Comparison of ENCODE assay signal across 15 mouse cellular contexts in the genomic region with DNA sequence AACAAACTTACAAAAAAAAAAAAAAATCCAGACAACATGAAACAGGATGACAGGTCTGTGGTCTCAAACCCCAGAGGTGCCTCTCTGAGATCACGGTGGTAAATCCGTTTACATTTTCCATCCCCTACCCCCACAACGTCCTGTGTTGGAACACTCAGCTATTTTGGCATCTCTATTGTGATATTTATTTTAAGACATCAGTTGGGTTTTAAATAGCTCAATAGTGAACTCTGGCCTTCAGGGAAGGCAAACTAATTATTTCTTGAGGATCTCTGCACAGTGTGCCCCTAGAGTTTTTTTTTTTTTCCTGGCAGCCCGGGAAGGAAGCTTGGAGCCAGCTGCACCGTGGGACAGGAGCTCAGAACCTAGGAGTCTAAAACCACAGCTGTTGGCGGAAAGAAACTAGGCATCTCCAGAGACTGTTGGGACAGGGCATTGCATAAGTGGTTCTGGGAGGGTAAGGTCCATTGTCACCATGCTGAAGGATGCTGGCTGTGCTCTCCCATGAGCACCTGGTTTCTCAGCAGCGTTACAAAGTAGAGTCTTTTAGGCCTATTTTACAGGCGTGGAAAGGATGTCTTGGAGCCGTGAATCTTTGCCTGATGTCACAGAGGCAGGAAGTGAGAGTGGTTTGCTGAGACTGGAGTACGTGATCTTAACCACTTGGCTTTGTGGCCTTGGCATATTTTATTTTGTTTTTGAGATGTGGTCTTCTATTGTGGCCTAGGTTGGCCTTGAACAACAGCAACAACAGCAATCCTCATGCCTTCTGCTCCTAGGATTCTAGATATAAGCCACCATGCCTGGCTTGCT.
DNase-seq lines count a peak whose midpoint lies in the region; ATAC-seq lines count a peak whose summit lies in the region.
"Had no signal": no experiment of that assay in that cellular context is flagged by ENCODE, and none has a peak within 500 bp of the region (broad histone marks: within the 10 kb centered on the region; RNA-seq: fewer than 3 reads in every experiment).

No protein-coding gene starts in this region.

- 49% methylated on average over 10 of the region's 10 CpGs for WGBS in heart, embryonic 13.5 days

- 0 out of 2 replicates have a peak overlapping the region, but pooled peaks have one; percentile 10 for H3K27ac ChIP-seq in heart, embryonic 13.5 days (replicated peaks)
- H3K27ac ChIP-seq: limb, embryonic 13.5 days; midbrain, embryonic 12.5 days; neural tube, embryonic 13.5 days had no signal

- H3K27me3 ChIP-seq in heart, embryonic 13.5 days (replicated peaks), result no peaks in the 10 kb centered on the region
- H3K27me3 ChIP-seq: limb, embryonic 13.5 days; midbrain, embryonic 12.5 days; neural tube, embryonic 13.5 days had no signal

- peak; percentile 7 for DNase-seq in adrenal gland, adult 8-10 months
- no peak for DNase-seq in adrenal gland, adult 18-20 months (ENCODE audit: low spot score in 2 of 2)
- DNase-seq in CD4-positive helper T cell, adult 2 months (ENCODE audit: low read depth, low spot score), result peak; percentile 71
- peak; percentile 61 for DNase-seq in kidney, adult 9 months
- no peak for DNase-seq in adipocyte (ENCODE audit: low spot score)
- DNase-seq in spleen, postnatal 4 days (ENCODE audit: low spot score in 2 of 2), result no peak
- no peak for DNase-seq in testis, postnatal 10 days (ENCODE audit: low spot score)
- DNase-seq: gastrocnemius, postnatal 36 days; right cerebral cortex, postnatal 14 days; thymus, adult 18-20 months had no signal

- no peaks in the 10 kb centered on the region for H3K9me3 ChIP-seq in heart, embryonic 13.5 days
- H3K9me3 ChIP-seq: limb, embryonic 13.5 days; midbrain, embryonic 12.5 days; neural tube, embryonic 13.5 days had no signal

- H3K9ac ChIP-seq in heart, embryonic 13.5 days, result no peak overlapping the region
- H3K9ac ChIP-seq: limb, embryonic 13.5 days; midbrain, embryonic 12.5 days; neural tube, embryonic 13.5 days had no signal

- peaks cover 6% of the 10 kb centered on the region for H3K4me1 ChIP-seq in heart, embryonic 13.5 days
- H3K4me1 ChIP-seq: limb, embryonic 13.5 days; midbrain, embryonic 12.5 days; neural tube, embryonic 13.5 days had no signal

- no peak for ATAC-seq in heart, embryonic 13.5 days (ENCODE audit: extremely low read depth, insufficient number of reproducible peaks, low FRiP score, low TSS enrichment)

- H3K36me3 ChIP-seq in heart, embryonic 13.5 days, result no peaks in the 10 kb centered on the region
- H3K36me3 ChIP-seq: limb, embryonic 13.5 days; midbrain, embryonic 12.5 days; neural tube, embryonic 13.5 days had no signal

- no peak overlapping the region for H3K4me2 ChIP-seq in heart, embryonic 13.5 days
- H3K4me2 ChIP-seq: limb, embryonic 13.5 days; midbrain, embryonic 12.5 days; neural tube, embryonic 13.5 days had no signal

- H3K4me3 ChIP-seq in heart, embryonic 13.5 days, result no peak overlapping the region
- H3K4me3 ChIP-seq: erythroblast, embryonic 14.5 days; limb, embryonic 13.5 days; midbrain, embryonic 12.5 days; neural tube, embryonic 13.5 days had no signal

Comparison
In these comparisons a context has a peak if more than half of its experiments do, and no peak if none do; other contexts are left out.
1. DNase-seq: peak in adrenal gland, adult 8-10 months (single experiment), CD4-positive helper T cell, adult 2 months (single experiment) and kidney, adult 9 months (single experiment); none in adrenal gland, adult 18-20 months (0 of 2), adipocyte (single experiment), spleen, postnatal 4 days (0 of 2) and testis, postnatal 10 days (single experiment).